Mouse (Mus musculus) T-helper 1 cell (primary cell): ENCODE measurements at regions not wholly inside any gene's neighbourhood (a gene's known extent, or its start where the extent isn't known, plus 50 kb on each side); places are given as distances from the start of the nearest gene placed in this dataset.

ENCODE experiments used
- in situ Hi-C: fragments of 300-600 bp; cut with MboI, MseI; formaldehyde crosslinking; loops from one replicate; pipeline ENCODE4 v1.15.1; 2025; ENCODE audit warnings: high pct_unique_total_duplicates

GRCm38 (mm10) chr14:103938201-103938600, 94.0 kb upstream of the Ednrb start:
- in situ Hi-C loops = no loop called here

- in situ Hi-C loops = no loop called here
These were observed 93.5 kb upstream of the Ednrb start for GRCm38 (mm10) chr14:103937700-103938099.

- in situ Hi-C loops = no loop called here
These were observed 89.6 kb upstream of the Ednrb start for GRCm38 (mm10) chr14:103933813-103934212.

GRCm38 (mm10) chr14:103932170-103932569, 88.0 kb upstream of the Ednrb start:
- in situ Hi-C loops = no loop called here

- in situ Hi-C loops = no loop called here
These were observed 85.6 kb upstream of the Ednrb start for GRCm38 (mm10) chr14:103929734-103930364.

GRCm38 (mm10) chr14:103929155-103929729, 85.0 kb upstream of the Ednrb start:
- in situ Hi-C loops = no loop called here

GRCm38 (mm10) chr14:103920169-103920568, 76.0 kb upstream of the Ednrb start:
- in situ Hi-C loops = no loop called here

GRCm38 (mm10) chr14:103919380-103919779, 75.2 kb upstream of the Ednrb start:
- in situ Hi-C loops = no loop called here

- in situ Hi-C loops = no loop called here
These were observed 69.3 kb upstream of the Ednrb start for GRCm38 (mm10) chr14:103913453-103913852.

GRCm38 (mm10) chr14:103911707-103912106, 67.5 kb upstream of the Ednrb start:
- in situ Hi-C loops = no loop called here

GRCm38 (mm10) chr14:103911280-103911679, 67.1 kb upstream of the Ednrb start:
- in situ Hi-C loops = no loop called here

- in situ Hi-C loops = no loop called here
These were observed 62.3 kb upstream of the Ednrb start for GRCm38 (mm10) chr14:103906417-103907070.

GRCm38 (mm10) chr14:103900817-103901216, 56.6 kb upstream of the Ednrb start:
- in situ Hi-C loops = loop anchor here (5.0 kb wide), 1 partner anchor 54 kb away; no protein-coding TSS in a partner anchor

GRCm38 (mm10) chr14:103899111-103899814, 55.1 kb upstream of the Ednrb start:
- in situ Hi-C loops = no loop called here

- in situ Hi-C loops = no loop called here
These were observed 54.5 kb upstream of the Ednrb start for GRCm38 (mm10) chr14:103898689-103899088.

- in situ Hi-C loops = no loop called here
These were observed 51.1 kb upstream of the Ednrb start for GRCm38 (mm10) chr14:103895261-103895660.
